Mouse (Mus musculus) heart, embryonic 12.5 days (tissue): ENCODE results near the gene Dennd2c. TPM values are rescaled to one million over a fixed set of nuclear protein-coding genes. Genes with fewer than 3 reads are reported as not detected.

Experiments
- ATAC-seq: fragments of 200-750 bp; cut with Nextera tagmentation; 2 replicates; pipeline ENCODE4 v1.8.0; 2017; ENCODE audit warnings: moderate TSS enrichment, moderate library complexity; ENCODE audit not compliant: insufficient number of reproducible peaks, low FRiP score
- H3K27ac ChIP-seq: fragments of 300-500 bp; sonication (generic); 2 replicates; pipeline ENCODE4 v1.5.1; 2016; ENCODE audit warnings: mild to moderate bottlenecking, moderate library complexity; ENCODE audit not compliant: poor library complexity, severe bottlenecking
- H3K27me3 ChIP-seq: fragments of 300-500 bp; sonication (generic); replicated peaks from 2 replicates; pipeline ENCODE4 v1.6.1; 2016; ENCODE audit warnings: mild to moderate bottlenecking, moderate library complexity
- H3K36me3 ChIP-seq: fragments of 300-500 bp; sonication (generic); 2 replicates; pipeline ENCODE4 v1.6.1; 2016; ENCODE audit warnings: mild to moderate bottlenecking, moderate library complexity
- H3K4me1 ChIP-seq: fragments of 300-500 bp; sonication (generic); replicated peaks from 2 replicates; pipeline ENCODE4 v1.6.1; 2016; ENCODE audit warnings: mild to moderate bottlenecking
- H3K4me2 ChIP-seq: fragments of 300-500 bp; sonication (generic); 2 replicates; pipeline ENCODE4 v1.6.1; 2016; ENCODE audit warnings: mild to moderate bottlenecking, moderate library complexity
- H3K4me3 ChIP-seq: fragments of 300-500 bp; sonication (generic); 2 replicates; pipeline ENCODE4 v1.5.1; 2016; ENCODE audit warnings: mild to moderate bottlenecking
- H3K9ac ChIP-seq: fragments of 300-500 bp; sonication (generic); 2 replicates; pipeline ENCODE4 v1.6.1; 2016; ENCODE audit warnings: mild to moderate bottlenecking, moderate library complexity
- H3K9me3 ChIP-seq: fragments of 300-500 bp; sonication (generic); replicated peaks from 2 replicates; pipeline ENCODE4 v1.6.1; 2016; ENCODE audit warnings: mild to moderate bottlenecking, moderate library complexity
- WGBS: fragments of 180-500 bp; shearing (Covaris S2); methylation state at CpG from one replicate; pipeline ENCODE4 v1.1.7; 2016; 5-methylcytosine and 5-hydroxymethylcytosine counted together
- polyA plus RNA-seq: library from polyadenylated mRNA; unstranded; fragments of >200 nt; fragmentation: Nextera tagmentation; extraction: Ambion mirVana; gene quantifications from 2 replicates; pipeline ENCODE4 v1.2.1, GENCODE M21; 2016

Gene Dennd2c
- 5.1 and 5.9 TPM in 2 replicates for polyA plus RNA-seq

- no peaks in the 10 kb centered on the region for H3K9me3 ChIP-seq
- peak within 1 kb of the TSS; percentile 33 for H3K27ac ChIP-seq
- peak within 1 kb of the TSS; percentile 66 for H3K4me3 ChIP-seq
- H3K4me2 ChIP-seq = peak within 1 kb of the TSS; percentile 97
- peak within 1 kb of the TSS; percentile 82 for H3K9ac ChIP-seq
- WGBS = under 1% methylated on average over 72 of the region's 72 CpGs
- H3K4me1 ChIP-seq = 0 out of 2 replicates have a peak, but pooled peaks cover 7% of the 10 kb centered on the region
- peak; percentile 98 for ATAC-seq
- H3K27me3 ChIP-seq = no peaks in the 10 kb centered on the region
- H3K36me3 ChIP-seq = no peaks in the 10 kb centered on the region
Observed at GRCm38 (mm10) chr3:103102454-103103390, at the start of gene Dennd2c. TSS of gene Dennd2c (plus strand) at chr3:103102604.

DNA sequence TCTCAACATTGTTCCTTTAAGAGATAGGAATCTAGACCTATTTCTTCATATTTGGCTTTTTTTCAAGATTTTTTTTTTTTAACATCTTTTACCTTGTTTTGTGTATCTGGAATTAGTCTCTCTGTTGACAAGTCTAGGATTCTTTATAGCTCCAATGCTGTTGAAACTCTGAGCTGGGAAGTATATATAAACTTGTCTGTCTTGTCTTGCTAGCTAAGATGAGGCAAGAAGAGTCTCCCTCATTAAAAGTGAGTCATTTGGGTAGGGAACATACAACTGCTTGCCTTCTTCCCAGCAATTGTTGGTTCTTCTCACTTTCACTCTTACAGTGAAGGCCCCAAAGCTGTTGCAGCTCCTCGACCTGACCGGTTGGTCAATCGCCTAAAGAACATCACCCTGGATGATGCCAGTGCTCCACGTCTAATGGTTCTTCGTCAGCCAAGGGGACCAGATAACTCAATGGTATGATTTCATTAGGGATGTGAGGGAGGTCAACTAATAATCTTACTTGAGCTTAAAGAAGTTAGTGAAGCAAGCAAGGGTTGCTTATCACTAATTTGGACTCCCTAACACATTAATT is 46.3 kb upstream of the Dennd2c start:
- H3K27me3 ChIP-seq = no peaks in the 10 kb centered on the region
- H3K27ac ChIP-seq = no peak overlapping the region
- no peaks in the 10 kb centered on the region for H3K9me3 ChIP-seq
- 92% methylated on average over 5 of the region's 5 CpGs for whole genome bisulfite sequencing
- no peak overlapping the region for H3K4me3 ChIP-seq
- no peak overlapping the region for H3K9ac ChIP-seq
- H3K4me1 ChIP-seq = 0 out of 2 replicates have a peak, but pooled peaks cover 5% of the 10 kb centered on the region
- ATAC-seq = no peak
- peaks cover 56% of the 10 kb centered on the region for H3K36me3 ChIP-seq
- H3K4me2 ChIP-seq = no peak overlapping the region

DNA sequence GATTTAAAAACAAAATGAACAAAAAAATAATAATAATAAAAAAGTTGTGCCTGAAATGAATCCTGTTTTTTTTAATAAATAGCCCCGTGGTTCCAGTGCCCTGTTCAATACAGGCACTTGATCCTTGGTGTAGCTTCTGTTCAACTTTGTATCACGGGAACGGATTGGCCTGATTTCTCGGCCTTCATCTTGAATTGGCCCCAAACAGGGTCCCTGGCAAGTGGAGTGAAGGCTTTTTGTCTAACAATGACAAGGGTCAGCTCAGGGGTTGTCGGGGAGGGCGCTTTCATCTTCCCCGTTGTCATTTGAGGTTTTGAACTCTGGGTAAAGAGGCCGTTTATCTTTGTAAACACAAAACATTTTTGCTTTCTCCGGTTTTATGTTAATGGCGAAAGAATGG is 44.7 kb upstream of the Dennd2c start:
- Histone ChIP-seq H3K9me3 (no peaks in the 10 kb centered on the region), H3K27me3 (no peaks in the 10 kb centered on the region), H3K9ac (peak overlapping the region; percentile 54), H3K27ac (peak overlapping the region; percentile 36; the same call in 1 of the 2 replicates), H3K4me3 (peak overlapping the region; percentile 81), H3K4me1 (0 out of 2 replicates have a peak, but pooled peaks cover 5% of the 10 kb centered on the region), H3K36me3 (peaks cover 58% of the 10 kb centered on the region), H3K4me2 (peak overlapping the region; percentile 86)
- ATAC-seq = peak; percentile 48; the same call in 1 of the 2 replicates
- 7% methylated on average over 10 of the region's 10 CpGs for WGBS

DNA sequence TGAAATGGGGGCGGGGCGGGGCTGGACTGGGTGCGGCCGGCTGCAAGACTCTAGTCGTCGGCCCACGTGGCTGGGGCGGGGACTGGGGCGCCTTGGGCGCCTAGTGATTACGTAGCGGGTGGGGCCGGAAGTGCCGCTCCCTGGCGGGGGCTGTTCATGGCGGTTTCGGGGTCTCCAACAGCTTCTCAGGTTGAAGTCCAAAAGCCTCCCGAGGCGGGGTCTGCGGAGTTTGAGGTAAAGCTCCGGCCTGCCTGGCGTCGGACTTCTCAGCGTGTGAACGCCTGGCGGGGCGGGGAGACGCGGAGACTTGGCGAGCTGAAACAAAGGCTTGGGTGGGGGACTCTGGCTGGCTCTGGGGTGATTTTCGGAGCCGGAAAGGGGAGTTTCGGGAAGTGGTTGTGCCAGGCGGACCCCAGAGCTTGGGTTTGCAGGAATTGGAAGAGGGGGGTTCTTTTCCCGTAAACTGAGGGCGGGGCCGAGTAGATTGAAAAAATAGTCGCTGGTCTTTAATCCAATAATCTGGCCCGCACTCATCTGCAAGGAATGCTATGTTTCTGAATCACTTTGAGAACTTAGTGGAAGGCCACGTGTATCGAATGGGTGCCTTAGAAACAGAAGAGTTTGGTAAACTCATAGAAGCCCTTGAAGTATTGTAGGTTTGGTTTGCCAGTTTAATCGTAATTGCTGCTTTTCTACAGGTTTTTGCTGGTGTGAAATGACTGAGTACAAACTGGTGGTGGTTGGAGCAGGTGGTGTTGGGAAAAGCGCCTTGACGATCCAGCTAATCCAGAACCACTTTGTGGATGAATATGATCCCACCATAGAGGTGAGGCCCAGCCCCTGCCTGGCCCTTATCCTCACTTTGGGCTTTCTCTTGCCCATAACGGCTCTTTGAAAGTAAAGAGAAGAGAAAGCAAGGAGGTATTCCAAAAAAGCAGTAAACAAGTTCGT is 43.9 kb upstream of the Dennd2c start, which contains the start of gene Nras:
Gene Nras (plus strand): TSS at position 79 of the 951 bp plus-strand sequence.
- peak; percentile 98 for ATAC-seq
- H3K27me3 ChIP-seq = no peaks in the 10 kb centered on the region
- H3K4me2 ChIP-seq = peak within 1 kb of the TSS; percentile 86
- H3K27ac ChIP-seq = peak within 1 kb of the TSS; percentile 94
- peak within 1 kb of the TSS; percentile 81 for H3K4me3 ChIP-seq
- peaks cover 61% of the 10 kb centered on the region for H3K36me3 ChIP-seq
- 0 out of 2 replicates have a peak, but pooled peaks cover 5% of the 10 kb centered on the region for H3K4me1 ChIP-seq
- H3K9me3 ChIP-seq = no peaks in the 10 kb centered on the region
- WGBS = 2% methylated on average over 46 of the region's 46 CpGs
- H3K9ac ChIP-seq = peak within 1 kb of the TSS; percentile 88

- peaks cover 69% of the 10 kb centered on the region for H3K36me3 ChIP-seq
- no peaks in the 10 kb centered on the region for H3K9me3 ChIP-seq
- H3K4me2 ChIP-seq = no peak overlapping the region
- WGBS = 90% methylated on average over 8 of the region's 8 CpGs
- ATAC-seq = no peak
- no peak overlapping the region for H3K9ac ChIP-seq
- H3K27me3 ChIP-seq = no peaks in the 10 kb centered on the region
- H3K4me3 ChIP-seq = no peak overlapping the region
- H3K4me1 ChIP-seq = no peaks in the 10 kb centered on the region
- H3K27ac ChIP-seq = no peak overlapping the region
Observed at GRCm38 (mm10) chr3:103066927-103067326, 35.5 kb upstream of the Dennd2c start.

- no peak overlapping the region for H3K27ac ChIP-seq
- H3K9me3 ChIP-seq = no peaks in the 10 kb centered on the region
- H3K9ac ChIP-seq = no peak overlapping the region
- ATAC-seq = no peak
- H3K4me2 ChIP-seq = no peak overlapping the region
- H3K27me3 ChIP-seq = no peaks in the 10 kb centered on the region
- H3K4me3 ChIP-seq = no peak overlapping the region
- peaks cover 49% of the 10 kb centered on the region for H3K36me3 ChIP-seq
- H3K4me1 ChIP-seq = 0 out of 2 replicates have a peak, but pooled peaks cover 3% of the 10 kb centered on the region
- WGBS = 92% methylated on average over 6 of the region's 6 CpGs
Observed at GRCm38 (mm10) chr3:103068971-103069370, 33.4 kb upstream of the Dennd2c start.

DNA sequence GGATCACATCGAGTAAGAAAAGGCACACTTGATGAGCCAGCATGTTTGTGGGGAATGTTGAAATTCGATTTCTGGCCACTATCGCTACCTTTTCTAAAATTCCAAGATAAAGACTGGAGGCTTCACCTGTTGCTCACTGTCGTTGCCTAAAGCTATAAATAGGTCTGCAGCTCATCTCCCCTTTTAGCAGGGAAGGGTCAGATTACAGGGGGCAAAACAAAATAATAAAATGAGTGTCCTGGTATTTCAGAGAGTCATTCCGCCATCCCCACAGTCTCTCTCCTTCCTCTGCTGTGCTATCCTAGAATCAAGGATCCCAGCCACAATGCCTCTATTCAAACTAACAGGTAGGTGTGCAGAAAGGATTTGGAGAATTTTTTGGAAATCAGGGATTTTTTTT is 28.6 kb upstream of the Dennd2c start, which contains the start of gene Ampd1:
Gene Ampd1 (plus strand): TSS at position 244 of the 400 bp plus-strand sequence.
- WGBS = 52% methylated on average over 5 of the region's 5 CpGs
- 0 out of 2 replicates have a peak, but pooled peaks cover 3% of the 10 kb centered on the region for H3K4me1 ChIP-seq
- H3K27me3 ChIP-seq = no peaks in the 10 kb centered on the region
- no peaks in the 10 kb centered on the region for H3K9me3 ChIP-seq
- no peak within 1 kb of the TSS for H3K9ac ChIP-seq
- no peak within 1 kb of the TSS for H3K4me3 ChIP-seq
- no peak within 1 kb of the TSS for H3K4me2 ChIP-seq
- no peak for ATAC-seq
- H3K36me3 ChIP-seq = peaks cover 7% of the 10 kb centered on the region
- no peak within 1 kb of the TSS for H3K27ac ChIP-seq

DNA sequence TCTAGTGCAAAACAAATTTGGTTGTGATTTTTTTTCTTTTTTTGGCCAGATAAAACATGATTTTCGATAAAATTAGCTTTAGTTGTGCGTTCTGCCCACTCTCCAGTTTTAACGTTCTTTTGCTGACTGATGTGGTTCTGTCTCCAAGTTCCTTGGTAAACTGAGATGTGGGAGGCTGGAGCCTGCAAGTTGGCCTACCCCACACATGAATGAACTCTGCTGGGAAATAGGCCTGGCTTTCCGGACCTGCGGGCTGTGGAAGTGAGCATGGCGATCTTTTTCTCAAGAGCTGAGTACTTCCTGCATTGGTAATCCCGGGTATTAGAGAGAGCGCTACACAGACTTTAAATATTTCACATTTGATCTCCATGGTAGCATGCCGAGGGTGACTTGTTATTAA is 26.5 kb upstream of the Dennd2c start:
- peaks cover 6% of the 10 kb centered on the region; the same call in 1 of the 2 replicates for H3K4me1 ChIP-seq
- H3K4me3 ChIP-seq = no peak overlapping the region
- H3K27me3 ChIP-seq = no peaks in the 10 kb centered on the region
- ATAC-seq = no peak
- 87% methylated on average over 9 of the region's 9 CpGs for WGBS
- no peak overlapping the region for H3K27ac ChIP-seq
- no peaks in the 10 kb centered on the region for H3K36me3 ChIP-seq
- no peak overlapping the region for H3K9ac ChIP-seq
- no peak overlapping the region for H3K4me2 ChIP-seq
- H3K9me3 ChIP-seq = no peaks in the 10 kb centered on the region

GRCm38 (mm10) chr3:103076476-103076875 is 25.9 kb upstream of the Dennd2c start:
- ATAC-seq = no peak
- no peaks in the 10 kb centered on the region for H3K27me3 ChIP-seq
- H3K9ac ChIP-seq = no peak overlapping the region
- no peaks in the 10 kb centered on the region for H3K36me3 ChIP-seq
- H3K9me3 ChIP-seq = no peaks in the 10 kb centered on the region
- WGBS = 82% methylated on average over 9 of the region's 9 CpGs
- peaks cover 13% of the 10 kb centered on the region; the same call in 1 of the 2 replicates for H3K4me1 ChIP-seq
- no peak overlapping the region for H3K4me2 ChIP-seq
- H3K4me3 ChIP-seq = no peak overlapping the region
- H3K27ac ChIP-seq = no peak overlapping the region

DNA sequence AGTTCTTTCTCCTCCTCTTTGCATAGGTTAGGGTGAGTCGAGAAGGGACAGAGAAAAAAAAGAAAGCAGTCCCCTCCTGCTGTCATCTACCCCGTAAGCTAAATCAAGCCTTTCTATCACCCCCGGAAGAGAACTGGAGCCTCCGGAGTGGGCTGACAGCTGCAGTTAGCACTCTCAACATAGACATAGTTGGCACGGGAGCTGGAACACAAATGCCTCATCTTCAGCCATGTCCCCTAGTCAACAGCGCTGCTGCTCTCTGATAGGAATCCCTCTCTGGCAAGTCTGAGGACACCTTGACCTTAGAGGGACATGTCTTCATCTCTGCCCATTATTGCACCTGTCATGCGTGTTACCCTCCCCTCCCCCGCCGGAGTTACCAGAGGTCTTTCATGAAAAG is 23.1 kb upstream of the Dennd2c start:
- Histone ChIP-seq H3K27me3 (no peaks in the 10 kb centered on the region), H3K4me3 (no peak overlapping the region), H3K4me1 (peaks cover 27% of the 10 kb centered on the region), H3K9me3 (no peaks in the 10 kb centered on the region), H3K27ac (no peak overlapping the region), H3K4me2 (no peak overlapping the region), H3K9ac (no peak overlapping the region), H3K36me3 (no peaks in the 10 kb centered on the region)
- 71% methylated on average over 9 of the region's 9 CpGs for WGBS
- ATAC-seq = no peak
